Mouse (Mus musculus) G1E-ER4 (cell line): ENCODE data around the gene Cdyl2. TPM values are rescaled to one million over a fixed set of nuclear protein-coding genes. Genes with fewer than 3 reads are reported as not detected.

ENCODE experiments used
- GATA1 ChIP-seq: IDR thresholded peaks from one replicate; pipeline ENCODE4 v1.8.0; 2012; ENCODE audit warnings: low read length, inconsistent platforms
- polyA plus RNA-seq: library from polyadenylated mRNA; stranded (reverse); fragments of >175 nt; gene quantifications from 2 replicates; pipeline ENCODE4 v1.2.3, GENCODE M21; 2012

The Cdyl2 gene
- polyA plus RNA-seq, 1 experiment = not detected

GRCm38 (mm10) chr8:116676174-116676573 lies 56.6 kb downstream of the Cdyl2 start:
- no peak for TF ChIP-seq GATA1

GRCm38 (mm10) chr8:116673966-116674805 lies 58.6 kb downstream of the Cdyl2 start:
- TF ChIP-seq GATA1 = no peak

DNA sequence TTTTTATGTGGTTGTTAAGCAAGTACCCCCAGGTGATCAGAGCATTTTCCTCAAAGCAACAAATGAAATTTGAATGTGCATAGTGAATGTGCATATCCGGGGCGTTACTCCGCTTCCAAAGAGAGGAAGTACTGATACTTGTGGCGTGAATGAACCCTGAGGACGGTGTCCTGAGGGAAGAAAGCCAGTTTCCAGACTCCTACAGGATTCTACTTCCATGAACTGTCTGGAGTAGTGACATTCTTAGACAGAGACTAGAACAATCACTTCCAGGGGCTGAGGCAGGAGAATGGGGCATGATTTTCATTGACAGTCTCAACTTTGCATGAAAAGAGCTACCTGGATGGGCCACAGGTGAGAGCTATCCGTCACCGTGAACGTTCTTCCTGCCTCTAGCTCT lies 59.3 kb downstream of the Cdyl2 start:
- no peak for TF ChIP-seq GATA1

DNA sequence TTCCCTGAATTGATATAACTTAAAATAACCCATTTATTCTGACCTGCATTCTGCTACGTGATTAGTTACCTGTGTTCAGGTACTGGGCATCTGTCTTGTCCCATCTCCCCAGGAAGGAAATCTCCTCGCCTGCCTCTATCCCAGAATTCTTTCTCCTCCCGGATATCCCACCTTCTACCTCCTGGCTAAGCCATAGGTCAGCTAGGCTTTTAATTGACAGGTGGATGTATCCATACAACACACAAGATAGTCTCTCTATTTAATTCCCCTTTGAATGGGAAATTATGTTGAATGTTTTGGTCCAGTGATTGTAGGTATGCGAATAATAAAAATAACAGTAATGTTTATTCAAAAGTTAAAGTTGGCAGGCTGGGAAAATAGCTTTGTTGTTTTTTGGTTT lies 59.7 kb downstream of the Cdyl2 start:
- no peak for TF ChIP-seq GATA1

- TF ChIP-seq GATA1 = no peak
Observed at GRCm38 (mm10) chr8:116671543-116671942, 61.2 kb downstream of the Cdyl2 start.

GRCm38 (mm10) chr8:116670604-116671003 lies 62.2 kb downstream of the Cdyl2 start:
- no peak for TF ChIP-seq GATA1

DNA sequence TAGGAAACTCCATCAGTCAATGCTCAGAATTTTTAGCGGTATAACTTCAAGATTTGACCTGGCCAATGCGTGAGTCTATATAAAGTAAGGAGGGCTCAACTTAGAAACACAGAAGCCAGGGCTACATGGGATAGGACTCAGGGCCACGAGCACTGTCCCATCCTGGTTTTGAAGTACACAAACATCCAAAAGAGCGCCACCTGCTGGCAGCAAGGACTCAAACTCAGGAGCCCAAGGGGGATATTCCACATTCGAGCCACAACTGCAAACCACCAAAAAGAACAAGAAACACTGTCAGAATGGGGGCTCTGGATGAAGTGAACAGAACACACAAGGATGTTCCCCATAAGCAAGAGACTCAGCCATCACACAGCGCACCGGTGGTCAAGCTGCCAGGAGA lies 63.8 kb downstream of the Cdyl2 start:
- TF ChIP-seq GATA1 = no peak

DNA sequence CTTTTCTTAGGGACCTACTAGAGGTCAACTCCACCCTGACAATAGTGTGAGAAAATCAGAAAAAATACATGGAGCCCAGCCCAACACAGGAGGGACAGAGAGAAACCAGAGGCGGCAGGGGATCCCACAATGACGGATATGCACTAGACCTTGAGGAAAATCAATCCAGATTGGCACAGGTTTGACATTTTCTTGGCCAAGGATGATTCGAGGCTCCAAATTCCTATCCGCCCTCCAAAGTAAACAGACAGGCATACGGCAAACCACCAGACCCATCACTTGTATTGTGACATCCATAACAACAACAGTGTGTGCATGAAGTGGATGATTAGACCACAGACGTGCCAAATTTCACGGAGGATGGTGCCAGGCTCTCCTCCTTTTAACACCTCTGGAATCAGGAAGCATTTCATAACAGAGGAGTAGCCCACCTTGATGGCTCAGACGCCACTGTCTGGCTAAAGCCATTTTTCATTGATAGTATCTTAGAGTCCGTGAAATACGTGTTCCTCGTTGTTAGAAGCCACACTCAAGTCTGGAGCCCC lies 65.9 kb downstream of the Cdyl2 start:
- TF ChIP-seq GATA1 = no peak

DNA sequence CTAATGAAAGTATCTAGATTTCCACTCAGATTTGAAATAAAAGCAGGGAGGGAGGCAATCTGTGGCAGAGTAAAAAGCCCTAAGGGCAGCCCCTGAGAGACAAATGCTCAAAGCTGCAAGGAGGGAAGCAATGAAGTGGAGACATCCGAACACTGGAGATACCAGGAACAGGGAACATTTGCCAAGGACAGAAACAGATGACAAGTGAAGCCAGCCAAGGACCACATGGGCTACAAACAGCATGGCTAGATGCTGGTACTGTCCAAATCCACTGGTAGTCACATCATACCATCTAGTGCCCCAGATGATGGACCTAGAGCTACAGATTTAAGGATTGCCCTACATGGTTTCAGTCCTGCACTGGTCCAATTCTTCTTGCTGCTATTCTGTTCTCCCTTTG lies 71.3 kb downstream of the Cdyl2 start:
- no peak for TF ChIP-seq GATA1

GRCm38 (mm10) chr8:116656811-116657210 lies 76.0 kb downstream of the Cdyl2 start:
- TF ChIP-seq GATA1 = no peak

DNA sequence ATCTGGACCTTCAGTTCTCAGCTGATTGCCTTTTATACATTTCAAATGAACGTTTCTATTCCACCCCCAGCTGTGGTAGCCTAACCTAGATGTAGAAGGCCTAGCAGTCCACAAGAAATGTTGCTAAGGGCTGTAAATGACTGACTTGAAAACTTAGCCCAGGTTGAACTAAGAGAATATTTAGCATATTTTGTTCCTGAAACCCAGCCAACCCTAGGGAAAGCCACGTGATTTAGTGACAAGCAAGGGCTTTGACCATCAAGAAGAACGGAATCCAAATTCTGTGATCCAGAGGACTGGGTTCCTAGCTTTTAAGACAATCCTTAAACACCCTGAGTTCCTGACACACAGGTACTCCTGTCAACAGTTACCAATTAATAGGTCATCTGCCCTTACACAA lies 77.9 kb downstream of the Cdyl2 start:
- no peak for TF ChIP-seq GATA1

DNA sequence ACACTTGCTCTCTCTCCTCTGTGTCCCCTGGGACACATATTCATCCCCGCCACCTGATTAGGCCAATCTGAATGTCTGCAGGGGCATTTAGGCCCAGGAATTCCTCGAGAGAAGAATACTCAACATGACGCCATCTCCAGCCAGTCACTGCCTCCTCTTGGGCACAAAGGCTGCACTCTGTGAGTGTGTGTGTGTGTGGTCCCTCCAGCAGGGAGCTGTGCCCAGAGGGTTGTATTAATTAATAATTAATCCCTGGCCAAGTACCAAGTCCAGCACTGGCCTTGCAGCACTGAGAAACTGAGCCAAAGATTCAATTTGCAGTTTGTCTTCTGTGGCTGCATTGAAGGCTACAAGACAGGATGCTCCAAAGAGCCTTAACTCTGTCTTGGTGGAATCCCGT lies 79.8 kb downstream of the Cdyl2 start:
- no peak for TF ChIP-seq GATA1

DNA sequence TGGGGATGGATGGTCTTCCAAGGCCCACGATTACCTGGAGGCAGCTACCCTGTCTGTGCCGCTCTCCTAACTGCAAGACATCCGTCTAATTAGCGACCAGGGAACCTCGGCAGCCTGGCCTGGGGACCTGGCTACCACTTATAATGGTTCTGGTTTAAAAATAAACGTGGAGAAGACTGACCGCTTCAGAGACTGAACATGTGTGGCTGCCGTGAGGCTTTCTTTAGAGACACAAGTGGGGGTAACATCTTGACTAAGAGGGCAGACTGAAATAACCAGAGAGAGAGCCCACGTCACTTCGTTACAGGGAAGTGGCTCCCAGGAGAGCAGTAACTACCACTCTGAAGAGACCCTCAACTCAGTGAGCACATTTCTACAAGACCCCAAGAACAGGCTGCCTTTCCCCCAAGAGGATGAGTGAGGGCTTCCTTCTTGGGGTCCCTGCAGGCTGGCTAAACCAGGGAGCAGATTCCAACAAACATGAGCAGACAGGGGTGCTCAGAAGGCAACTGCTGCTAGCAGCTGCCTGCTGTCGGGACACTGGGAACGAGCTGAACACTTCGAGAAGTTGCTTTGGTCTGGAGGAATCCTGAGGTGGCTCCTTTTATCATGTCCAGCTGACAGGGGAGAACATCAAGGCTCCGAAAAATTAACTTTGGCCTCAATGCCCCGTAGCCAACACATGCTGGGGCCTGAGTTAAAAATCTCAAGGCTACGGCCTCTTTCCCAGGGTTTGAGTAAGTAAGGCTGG lies 82.6 kb downstream of the Cdyl2 start:
- no peak for TF ChIP-seq GATA1

- no peak for TF ChIP-seq GATA1
Observed at GRCm38 (mm10) chr8:116645376-116645775, 87.4 kb downstream of the Cdyl2 start.

DNA sequence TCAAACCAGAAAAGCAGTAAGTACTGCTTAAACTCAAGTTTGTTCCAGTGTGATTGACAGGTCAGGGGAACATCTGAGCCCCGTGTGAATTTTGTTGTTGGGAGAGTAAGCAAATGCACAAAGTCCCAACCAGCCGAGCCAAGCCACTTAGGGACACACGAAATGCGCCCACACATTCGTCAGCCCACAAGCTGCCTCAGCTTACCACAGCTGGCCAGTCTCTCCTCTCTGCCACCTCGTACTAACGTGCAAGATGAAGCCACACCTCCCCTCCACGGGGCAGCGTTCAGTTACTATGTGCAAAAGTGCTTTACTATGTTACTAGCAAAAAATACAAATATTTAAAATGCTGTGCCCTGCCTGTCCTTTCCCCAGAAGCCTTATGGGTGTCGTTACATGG lies 91.9 kb downstream of the Cdyl2 start:
- no peak for TF ChIP-seq GATA1

DNA sequence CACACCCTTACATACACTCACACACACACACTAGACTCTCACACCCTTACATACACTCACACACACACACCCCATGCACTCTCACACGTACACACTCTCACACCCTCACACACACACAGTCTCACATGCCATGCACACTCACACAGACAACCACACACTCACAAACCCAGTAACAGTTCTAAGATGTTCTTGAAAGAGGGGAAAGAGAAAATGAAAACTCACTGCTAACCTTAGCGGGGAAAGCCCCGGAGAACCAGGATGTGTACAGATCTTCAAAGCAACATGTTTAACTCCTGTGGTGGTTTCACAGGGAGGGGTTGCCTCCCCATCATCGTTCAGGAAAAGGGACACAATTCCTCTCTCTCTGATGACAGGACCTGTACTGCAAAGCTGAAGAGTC lies 94.8 kb downstream of the Cdyl2 start:
- TF ChIP-seq GATA1 = no peak
